Mouse (Mus musculus) hindbrain, embryonic 15.5 days (tissue): ENCODE results near the gene Cyb5d1. TPM values are rescaled to one million over a fixed set of nuclear protein-coding genes. Genes with fewer than 3 reads are reported as not detected.

Experiments
- ATAC-seq: fragments of 200-750 bp; cut with Nextera tagmentation; 2 replicates; pipeline ENCODE4 v1.8.0; 2017; ENCODE audit warnings: low read depth, moderate number of reproducible peaks, moderate TSS enrichment; ENCODE audit not compliant: low FRiP score
- H3K27ac ChIP-seq: fragments of 300-500 bp; sonication (generic); replicated peaks from 2 replicates; pipeline ENCODE4 v1.5.1; 2015; ENCODE audit warnings: mild to moderate bottlenecking, inconsistent platforms
- H3K27me3 ChIP-seq: fragments of 300-500 bp; sonication (generic); 2 replicates; pipeline ENCODE4 v1.6.1; 2015; ENCODE audit warnings: control low read depth, inconsistent platforms
- H3K36me3 ChIP-seq: fragments of 300-500 bp; sonication (generic); 2 replicates; pipeline ENCODE4 v1.6.1; 2015; ENCODE audit warnings: control low read depth, inconsistent platforms
- H3K4me1 ChIP-seq: fragments of 300-500 bp; sonication (generic); replicated peaks from 2 replicates; pipeline ENCODE4 v1.6.1; 2015; ENCODE audit warnings: control low read depth, inconsistent platforms
- H3K4me2 ChIP-seq: fragments of 300-500 bp; sonication (generic); 2 replicates; pipeline ENCODE4 v1.6.1; 2015; ENCODE audit warnings: moderate library complexity, mild to moderate bottlenecking, inconsistent platforms
- H3K4me3 ChIP-seq: fragments of 300-500 bp; sonication (generic); 2 replicates; pipeline ENCODE4 v1.5.1; 2015; ENCODE audit warnings: mild to moderate bottlenecking, inconsistent platforms
- H3K9ac ChIP-seq: fragments of 300-500 bp; sonication (generic); 2 replicates; pipeline ENCODE4 v1.6.1; 2015; ENCODE audit warnings: inconsistent platforms
- H3K9me3 ChIP-seq: fragments of 300-500 bp; sonication (generic); 2 replicates; pipeline ENCODE4 v1.6.1; 2016; ENCODE audit warnings: control low read depth, inconsistent platforms
- WGBS: fragments of 180-500 bp; shearing (Covaris S2); methylation state at CpG from one replicate; pipeline ENCODE4 v1.1.7; 2015; 5-methylcytosine and 5-hydroxymethylcytosine counted together
- polyA plus RNA-seq: library from polyadenylated mRNA; unstranded; fragments of >200 nt; fragmentation: Nextera tagmentation; extraction: Ambion mirVana; gene quantifications from 2 replicates; pipeline ENCODE4 v1.2.1, GENCODE M21; 2015

Gene Cyb5d1
- polyA plus RNA-seq, 1 experiment from 2014 or later, result 33.5 TPM

GRCm38 (mm10) chr11:69369215-69369989, 26.0 kb downstream of the Cyb5d1 start, which contains the start of gene Chd3:
Gene Chd3 (minus strand): TSS chr11:69369406.
- Histone ChIP-seq H3K27me3 (no peaks in the 10 kb centered on the region), H3K27ac (peak within 1 kb of the TSS; percentile 100), H3K4me2 (peak within 1 kb of the TSS; percentile 88), H3K4me3 (peak within 1 kb of the TSS; percentile 91), H3K4me1 (peaks cover 59% of the 10 kb centered on the region), H3K9me3 (no peaks in the 10 kb centered on the region), H3K9ac (peak within 1 kb of the TSS; percentile 99), H3K36me3 (no peaks in the 10 kb centered on the region)
- ATAC-seq, result no peak
- 2% methylated on average over 10 of the region's 34 CpGs for whole genome bisulfite sequencing

- H3K9me3 ChIP-seq, result no peaks in the 10 kb centered on the region
- peaks cover 62% of the 10 kb centered on the region for H3K4me1 ChIP-seq
- H3K27ac ChIP-seq, result peak overlapping the region; percentile 100
- peak; percentile 14; the same call in 1 of the 2 replicates for ATAC-seq
- peak overlapping the region; percentile 99 for H3K9ac ChIP-seq
- peak overlapping the region; percentile 88 for H3K4me2 ChIP-seq
- peaks cover 2% of the 10 kb centered on the region for H3K36me3 ChIP-seq
- under 1% methylated on average over 38 of the region's 106 CpGs for WGBS
- H3K27me3 ChIP-seq, result no peaks in the 10 kb centered on the region
- peak overlapping the region; percentile 91 for H3K4me3 ChIP-seq
These were observed 26.8 kb downstream of the Cyb5d1 start for GRCm38 (mm10) chr11:69368356-69369214.

GRCm38 (mm10) chr11:69367616-69368355, 27.6 kb downstream of the Cyb5d1 start:
- Histone ChIP-seq H3K4me1 (peaks cover 62% of the 10 kb centered on the region), H3K36me3 (peaks cover 10% of the 10 kb centered on the region), H3K4me3 (peak overlapping the region; percentile 91), H3K9me3 (no peaks in the 10 kb centered on the region), H3K9ac (peak overlapping the region; percentile 99), H3K4me2 (peak overlapping the region; percentile 88), H3K27me3 (no peaks in the 10 kb centered on the region), H3K27ac (peak overlapping the region; percentile 100)
- WGBS, result under 1% methylated on average over 22 of the region's 22 CpGs
- ATAC-seq, result no peak

- no peak for ATAC-seq
- peaks cover 57% of the 10 kb centered on the region for H3K4me1 ChIP-seq
- under 1% methylated on average over 22 of the region's 22 CpGs for WGBS
These were observed 28.4 kb downstream of the Cyb5d1 start for GRCm38 (mm10) chr11:69366855-69367615.

GRCm38 (mm10) chr11:69366157-69366854, 29.1 kb downstream of the Cyb5d1 start:
- Histone ChIP-seq H3K4me2 (peak overlapping the region; percentile 88), H3K4me1 (peaks cover 54% of the 10 kb centered on the region), H3K4me3 (peak overlapping the region; percentile 91), H3K9ac (peak overlapping the region; percentile 99), H3K36me3 (peaks cover 23% of the 10 kb centered on the region), H3K27ac (peak overlapping the region; percentile 100), H3K9me3 (no peaks in the 10 kb centered on the region), H3K27me3 (no peaks in the 10 kb centered on the region)
- ATAC-seq, result peak; percentile 89
- under 1% methylated on average over 26 of the region's 26 CpGs for WGBS

More at GRCm38 (mm10) chr11:69366855-69367615, 28.4 kb downstream of the Cyb5d1 start:
- Histone ChIP-seq H3K36me3 (peaks cover 16% of the 10 kb centered on the region), H3K9me3 (no peaks in the 10 kb centered on the region), H3K9ac (peak overlapping the region; percentile 99), H3K27me3 (no peaks in the 10 kb centered on the region), H3K4me3 (peak overlapping the region; percentile 91), H3K27ac (peak overlapping the region; percentile 100), H3K4me2 (peak overlapping the region; percentile 88)

GRCm38 (mm10) chr11:69365722-69366121, 29.7 kb downstream of the Cyb5d1 start:
- Histone ChIP-seq H3K9me3 (no peaks in the 10 kb centered on the region), H3K4me3 (peak overlapping the region; percentile 91), H3K27ac (peak overlapping the region; percentile 100), H3K4me2 (peak overlapping the region; percentile 88), H3K27me3 (no peaks in the 10 kb centered on the region), H3K36me3 (peaks cover 29% of the 10 kb centered on the region), H3K9ac (peak overlapping the region; percentile 59), H3K4me1 (peaks cover 48% of the 10 kb centered on the region)
- ATAC-seq, result 0 out of 2 replicates have a peak, but pooled peaks have one; percentile 4
- WGBS, result 19% methylated on average over 6 of the region's 6 CpGs

GRCm38 (mm10) chr11:69364910-69365309, 30.5 kb downstream of the Cyb5d1 start:
- ATAC-seq, result peak; percentile 54
- H3K9ac ChIP-seq, result peak overlapping the region; percentile 59
- peaks cover 37% of the 10 kb centered on the region for H3K36me3 ChIP-seq
- H3K27me3 ChIP-seq, result no peaks in the 10 kb centered on the region
- peak overlapping the region; percentile 91 for H3K4me3 ChIP-seq
- no peaks in the 10 kb centered on the region for H3K9me3 ChIP-seq
- peak overlapping the region; percentile 100 for H3K27ac ChIP-seq
- peak overlapping the region; percentile 88 for H3K4me2 ChIP-seq
- WGBS, result 2% methylated on average over 6 of the region's 6 CpGs
- peaks cover 44% of the 10 kb centered on the region for H3K4me1 ChIP-seq

GRCm38 (mm10) chr11:69364376-69364775, 31.1 kb downstream of the Cyb5d1 start:
- Histone ChIP-seq H3K9ac (no peak overlapping the region), H3K27me3 (no peaks in the 10 kb centered on the region), H3K4me3 (0 out of 2 replicates have a peak overlapping the region, but pooled peaks have one; percentile 91), H3K4me1 (peaks cover 41% of the 10 kb centered on the region), H3K4me2 (peak overlapping the region; percentile 88), H3K36me3 (peaks cover 42% of the 10 kb centered on the region), H3K27ac (peak overlapping the region; percentile 100), H3K9me3 (no peaks in the 10 kb centered on the region)
- WGBS, result 42% methylated on average over 8 of the region's 8 CpGs
- no peak for ATAC-seq

GRCm38 (mm10) chr11:69362479-69362878, 33.0 kb downstream of the Cyb5d1 start:
- H3K27me3 ChIP-seq, result no peaks in the 10 kb centered on the region
- no peak overlapping the region for H3K4me3 ChIP-seq
- no peak overlapping the region for H3K9ac ChIP-seq
- no peak overlapping the region for H3K4me2 ChIP-seq
- H3K9me3 ChIP-seq, result no peaks in the 10 kb centered on the region
- no peak for ATAC-seq
- peaks cover 34% of the 10 kb centered on the region for H3K4me1 ChIP-seq
- no peak overlapping the region for H3K27ac ChIP-seq
- WGBS, result 89% methylated on average over 2 of the region's 2 CpGs
- peaks cover 61% of the 10 kb centered on the region for H3K36me3 ChIP-seq

GRCm38 (mm10) chr11:69362021-69362420, 33.4 kb downstream of the Cyb5d1 start:
- ATAC-seq, result no peak
- H3K4me2 ChIP-seq, result no peak overlapping the region
- no peaks in the 10 kb centered on the region for H3K27me3 ChIP-seq
- H3K9me3 ChIP-seq, result no peaks in the 10 kb centered on the region
- no peak overlapping the region for H3K4me3 ChIP-seq
- peaks cover 30% of the 10 kb centered on the region for H3K4me1 ChIP-seq
- peaks cover 66% of the 10 kb centered on the region for H3K36me3 ChIP-seq
- no peak overlapping the region for H3K9ac ChIP-seq
- no peak overlapping the region for H3K27ac ChIP-seq
- WGBS, result 64% methylated on average over 7 of the region's 7 CpGs
